Mouse (Mus musculus): ENCODE results near the gene Insig2.
A peak's percentile ranks its signal among the peaks of the same experiment; 100 is the strongest.

Gene Insig2

GRCm38 (mm10) chr1:121332485-121332884 lies at the start of gene Insig2:
Gene Insig2 (minus strand): TSS chr1:121332589.
- DNase-seq (ENCODE audit: low spot score) = no peak

GRCm38 (mm10) chr1:121381562-121381961 lies 49.2 kb upstream of the Insig2 start:
- no peak for DNase-seq (ENCODE audit: low spot score)

GRCm38 (mm10) chr1:121380033-121380432 lies 47.6 kb upstream of the Insig2 start:
- no peak for DNase-seq (ENCODE audit: low spot score)

GRCm38 (mm10) chr1:121377901-121378300 lies 45.5 kb upstream of the Insig2 start:
- no peak for DNase-seq (ENCODE audit: low spot score)

- DNase-seq (ENCODE audit: low spot score) = no peak
These were observed 45.0 kb upstream of the Insig2 start for GRCm38 (mm10) chr1:121377410-121377809.

- no peak for DNase-seq (ENCODE audit: low spot score)
These were observed 41.2 kb upstream of the Insig2 start for GRCm38 (mm10) chr1:121373631-121374030.

GRCm38 (mm10) chr1:121372656-121373055 lies 40.3 kb upstream of the Insig2 start:
- DNase-seq (ENCODE audit: low spot score) = no peak

GRCm38 (mm10) chr1:121371449-121371848 lies 39.1 kb upstream of the Insig2 start:
- DNase-seq (ENCODE audit: low spot score) = no peak

- DNase-seq (ENCODE audit: low spot score) = no peak
These were observed 34.9 kb upstream of the Insig2 start for GRCm38 (mm10) chr1:121367257-121367656.

- no peak for DNase-seq (ENCODE audit: low spot score)
These were observed 28.2 kb upstream of the Insig2 start for GRCm38 (mm10) chr1:121360561-121360960.

GRCm38 (mm10) chr1:121359680-121360079 lies 27.3 kb upstream of the Insig2 start:
- no peak for DNase-seq (ENCODE audit: low spot score)

GRCm38 (mm10) chr1:121353779-121354178 lies 21.4 kb upstream of the Insig2 start:
- no peak for DNase-seq (ENCODE audit: low spot score)

- no peak for DNase-seq (ENCODE audit: low spot score)
These were observed 18.6 kb upstream of the Insig2 start for GRCm38 (mm10) chr1:121351037-121351436.

GRCm38 (mm10) chr1:121350616-121351015 lies 18.2 kb upstream of the Insig2 start:
- no peak for DNase-seq (ENCODE audit: low spot score)

GRCm38 (mm10) chr1:121348875-121349847 lies 16.8 kb upstream of the Insig2 start:
- DNase-seq (ENCODE audit: low spot score) = no peak

GRCm38 (mm10) chr1:121343966-121344365 lies 11.6 kb upstream of the Insig2 start:
- no peak for DNase-seq (ENCODE audit: low spot score)

GRCm38 (mm10) chr1:121335789-121336188 lies 3.4 kb upstream of the Insig2 start:
- no peak for DNase-seq (ENCODE audit: low spot score)

- DNase-seq (ENCODE audit: low spot score) = no peak
These were observed 1.8 kb upstream of the Insig2 start for GRCm38 (mm10) chr1:121333986-121334703.

GRCm38 (mm10) chr1:121330621-121331020 lies 1.8 kb downstream of the Insig2 start:
- DNase-seq (ENCODE audit: low spot score) = no peak

- no peak for DNase-seq (ENCODE audit: low spot score)
These were observed 3.0 kb downstream of the Insig2 start for GRCm38 (mm10) chr1:121329391-121329790.

- DNase-seq (ENCODE audit: low spot score) = no peak
These were observed 4.2 kb downstream of the Insig2 start for GRCm38 (mm10) chr1:121328193-121328555.

- peak; percentile 93 for DNase-seq (ENCODE audit: low spot score)
These were observed 4.8 kb downstream of the Insig2 start for GRCm38 (mm10) chr1:121327344-121328192.

Data from retina, embryonic 14.5 days (tissue).